Mouse (Mus musculus): ENCODE data around the gene Srebf2.

DNA sequence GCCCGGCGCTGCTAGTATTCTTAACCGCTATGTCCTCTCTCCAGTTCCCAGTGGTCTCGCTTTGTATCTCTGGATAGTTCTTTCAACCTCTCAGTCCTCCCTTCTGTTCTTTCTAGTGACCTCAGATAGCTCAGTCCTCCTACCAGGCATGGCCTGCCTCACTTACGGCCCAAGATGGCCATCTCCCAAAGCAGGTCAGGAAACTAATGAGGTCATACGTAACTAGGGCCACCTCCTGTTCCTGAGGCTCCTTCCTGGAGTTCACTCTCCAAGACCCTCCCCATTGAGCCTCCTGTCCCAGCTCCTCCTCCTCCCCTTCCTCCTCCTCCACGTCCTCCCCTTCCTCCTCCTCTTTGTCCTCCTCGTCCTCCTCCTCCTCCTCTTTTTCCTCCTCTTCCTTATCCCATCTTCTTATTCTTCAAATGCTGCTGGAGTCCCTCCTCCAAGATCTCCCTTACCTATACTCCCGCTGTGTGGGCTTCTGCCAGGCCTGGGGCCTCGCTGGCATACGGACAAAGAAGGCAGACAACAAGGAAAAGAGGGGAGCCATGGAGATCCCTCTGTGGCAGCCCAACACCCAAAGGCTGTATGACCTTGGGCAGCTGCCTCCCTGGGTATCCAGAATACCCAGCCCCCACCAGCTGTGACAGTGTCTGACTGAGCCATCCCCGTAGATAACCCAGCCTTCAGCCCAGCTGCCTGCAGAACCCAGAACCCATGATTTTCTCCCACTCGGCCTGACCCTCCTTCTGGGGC is 62.5 kb downstream of the Srebf2 start:
- TF ChIP-seq CTCF (IDR thresholded peaks at IDR 0.05): no peak
- TF ChIP-seq POLR2A (IDR thresholded peaks at IDR 0.05; ENCODE audit: insufficient read depth, low read depth, low read length): no peak
- no peak for TF ChIP-seq EP300 (IDR thresholded peaks at IDR 0.05; ENCODE audit: insufficient read depth, low read depth, low read length)
